Mouse (Mus musculus): ENCODE data around the gene Pnma1. TPM values are rescaled to one million over a fixed set of nuclear protein-coding genes. Genes with fewer than 3 reads are reported as not detected.
A peak's percentile ranks its signal among the peaks of the same experiment; 100 is the strongest.

Pnma1 gene
- polyA plus RNA-seq, 1 experiment from 2014 or later: 0.71 TPM

DNA sequence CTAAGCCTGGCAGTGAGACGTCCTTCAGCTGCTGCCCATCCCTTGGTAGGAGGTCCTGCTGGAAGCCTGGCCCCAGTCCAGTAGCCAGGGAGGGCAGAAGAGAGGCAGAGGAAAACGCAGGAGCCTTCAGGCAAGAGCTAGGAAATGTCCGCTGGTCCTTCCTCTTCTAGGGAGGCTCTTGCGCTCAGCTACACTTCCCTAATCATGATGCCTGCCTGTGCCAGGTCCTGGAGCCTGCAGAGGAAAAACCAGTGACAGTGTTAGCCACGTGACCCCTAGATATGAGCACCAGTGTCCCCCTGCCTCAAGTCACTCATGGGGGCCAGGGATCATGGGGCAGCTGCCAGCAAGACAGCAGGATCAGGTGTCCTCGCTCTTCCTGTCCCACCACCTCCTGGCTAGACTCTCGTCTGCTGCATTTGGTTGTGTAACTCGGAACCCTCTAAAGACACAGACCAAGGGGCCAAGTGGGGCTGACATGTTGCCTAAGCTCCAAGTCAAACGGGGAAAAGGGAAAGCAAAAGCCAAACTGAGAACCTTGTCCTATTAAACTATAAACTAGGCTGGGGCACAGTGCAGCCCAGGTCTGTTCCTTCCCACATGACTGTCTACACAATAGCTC, 26.0 kb upstream of the Pnma1 start:
- Histone ChIP-seq H3K27ac (ENCODE audit: low read length) (peak overlapping the region; percentile 100), H3K4me3 (replicated peaks; ENCODE audit: low read length) (peak overlapping the region; percentile 12), H3K4me1 (ENCODE audit: control insufficient read depth, insufficient read depth, low read length) (peaks cover 64% of the 10 kb centered on the region), H3K36me3 (ENCODE audit: control insufficient read depth, insufficient read depth, low read length) (peaks cover 20% of the 10 kb centered on the region), H3K27me3 (ENCODE audit: control insufficient read depth, insufficient read depth, low read length) (no peaks in the 10 kb centered on the region), H3K9ac (ENCODE audit: low read length) (peak overlapping the region; percentile 61), H3K9me3 (replicated peaks; ENCODE audit: control insufficient read depth, low read length) (no peaks in the 10 kb centered on the region), H3K4me2 (ENCODE audit: low read depth, low read length) (peak overlapping the region; percentile 58)
- ATAC-seq (ENCODE audit: insufficient read depth, low FRiP score): peak; percentile 5; the same call in 1 of the 2 replicates
- 53% methylated on average over 9 of the region's 9 CpGs for WGBS

DNA sequence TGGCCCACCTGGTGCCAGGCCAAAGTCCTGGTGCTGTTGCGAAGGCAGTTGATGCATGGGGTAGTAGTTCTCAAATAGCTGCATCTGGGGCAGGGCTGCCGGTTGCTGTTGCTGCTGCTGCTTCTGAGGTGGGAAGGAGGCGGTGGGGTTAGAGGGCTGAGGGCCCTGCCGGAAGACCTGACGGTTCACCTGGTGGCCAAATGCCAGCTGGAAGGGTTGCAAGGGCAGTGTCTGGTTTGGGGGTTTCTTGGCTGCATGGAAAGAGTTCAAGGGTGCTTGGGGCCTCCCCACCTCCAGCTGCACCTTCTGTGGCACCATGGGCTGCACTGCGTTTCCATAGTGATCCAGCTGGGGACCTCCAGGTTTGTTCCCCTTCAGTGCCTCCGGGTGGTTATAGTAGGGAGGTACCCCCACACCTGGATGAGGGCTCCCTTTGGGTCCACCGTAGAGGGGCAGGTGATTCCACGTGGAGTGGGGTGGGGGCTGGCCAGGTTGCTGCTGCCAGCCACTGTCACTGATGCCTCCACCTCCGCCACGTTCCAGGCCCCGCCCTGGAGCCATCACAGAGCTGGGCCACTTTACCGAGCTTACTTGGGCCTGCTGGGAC, 25.1 kb upstream of the Pnma1 start:
- WGBS: 84% methylated on average over 13 of the region's 13 CpGs
- ATAC-seq (ENCODE audit: insufficient read depth, low FRiP score): no peak
- no peak overlapping the region for H3K4me3 ChIP-seq (replicated peaks; ENCODE audit: low read length)
- no peaks in the 10 kb centered on the region for H3K27me3 ChIP-seq (ENCODE audit: control insufficient read depth, insufficient read depth, low read length)
- H3K4me2 ChIP-seq (ENCODE audit: low read depth, low read length): no peak overlapping the region
- H3K9me3 ChIP-seq (replicated peaks; ENCODE audit: control insufficient read depth, low read length): no peaks in the 10 kb centered on the region
- 0 out of 2 replicates have a peak overlapping the region, but pooled peaks have one; percentile 61 for H3K9ac ChIP-seq (ENCODE audit: low read length)
- peaks cover 55% of the 10 kb centered on the region for H3K4me1 ChIP-seq (ENCODE audit: control insufficient read depth, insufficient read depth, low read length)
- peaks cover 20% of the 10 kb centered on the region for H3K36me3 ChIP-seq (ENCODE audit: control insufficient read depth, insufficient read depth, low read length)
- peak overlapping the region; percentile 100 for H3K27ac ChIP-seq (ENCODE audit: low read length)

DNA sequence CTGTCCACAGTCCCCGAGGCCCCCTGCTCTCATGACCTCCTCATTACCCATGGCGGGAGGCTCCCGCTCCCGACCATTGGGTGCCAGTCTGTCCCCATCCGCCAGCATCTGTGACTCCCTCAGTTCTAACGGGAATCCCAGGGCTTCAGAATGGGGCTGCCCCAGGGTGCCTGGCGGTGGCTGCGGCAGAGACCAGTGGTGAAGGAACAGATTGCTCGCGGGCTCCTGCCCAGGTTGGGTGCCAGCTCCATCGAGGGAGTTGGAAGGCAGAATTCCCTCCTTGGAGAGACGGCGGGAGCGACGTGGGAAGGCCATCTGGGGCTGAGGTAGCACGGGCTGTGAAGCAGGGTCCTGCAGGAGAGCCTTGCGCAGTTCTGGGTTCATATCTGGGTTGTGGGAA, 24.6 kb upstream of the Pnma1 start:
- Histone ChIP-seq H3K4me3 (replicated peaks; ENCODE audit: low read length) (no peak overlapping the region), H3K9ac (ENCODE audit: low read length) (no peak overlapping the region), H3K4me1 (ENCODE audit: control insufficient read depth, insufficient read depth, low read length) (peaks cover 49% of the 10 kb centered on the region), H3K27me3 (ENCODE audit: control insufficient read depth, insufficient read depth, low read length) (no peaks in the 10 kb centered on the region), H3K27ac (ENCODE audit: low read length) (no peak overlapping the region), H3K36me3 (ENCODE audit: control insufficient read depth, insufficient read depth, low read length) (peaks cover 20% of the 10 kb centered on the region), H3K4me2 (ENCODE audit: low read depth, low read length) (no peak overlapping the region), H3K9me3 (replicated peaks; ENCODE audit: control insufficient read depth, low read length) (no peaks in the 10 kb centered on the region)
- no peak for ATAC-seq (ENCODE audit: insufficient read depth, low FRiP score)
- WGBS: 90% methylated on average over 17 of the region's 17 CpGs

GRCm38 (mm10) chr12:84172216-84172615, 23.9 kb upstream of the Pnma1 start:
- 90% methylated on average over 3 of the region's 3 CpGs for WGBS
- Histone ChIP-seq H3K36me3 (ENCODE audit: control insufficient read depth, insufficient read depth, low read length) (peaks cover 20% of the 10 kb centered on the region), H3K4me1 (ENCODE audit: control insufficient read depth, insufficient read depth, low read length) (peaks cover 43% of the 10 kb centered on the region), H3K4me3 (replicated peaks; ENCODE audit: low read length) (no peak overlapping the region), H3K4me2 (ENCODE audit: low read depth, low read length) (no peak overlapping the region), H3K9ac (ENCODE audit: low read length) (no peak overlapping the region), H3K27ac (ENCODE audit: low read length) (no peak overlapping the region), H3K9me3 (replicated peaks; ENCODE audit: control insufficient read depth, low read length) (no peaks in the 10 kb centered on the region), H3K27me3 (ENCODE audit: control insufficient read depth, insufficient read depth, low read length) (no peaks in the 10 kb centered on the region)
- ATAC-seq (ENCODE audit: insufficient read depth, low FRiP score): no peak

GRCm38 (mm10) chr12:84170610-84171009, 22.3 kb upstream of the Pnma1 start:
- peaks cover 20% of the 10 kb centered on the region for H3K36me3 ChIP-seq (ENCODE audit: control insufficient read depth, insufficient read depth, low read length)
- H3K4me2 ChIP-seq (ENCODE audit: low read depth, low read length): no peak overlapping the region
- no peak overlapping the region for H3K27ac ChIP-seq (ENCODE audit: low read length)
- WGBS: 87% methylated on average over 10 of the region's 10 CpGs
- no peaks in the 10 kb centered on the region for H3K9me3 ChIP-seq (replicated peaks; ENCODE audit: control insufficient read depth, low read length)
- H3K4me3 ChIP-seq (replicated peaks; ENCODE audit: low read length): no peak overlapping the region
- no peak for ATAC-seq (ENCODE audit: insufficient read depth, low FRiP score)
- H3K9ac ChIP-seq (ENCODE audit: low read length): no peak overlapping the region
- H3K4me1 ChIP-seq (ENCODE audit: control insufficient read depth, insufficient read depth, low read length): peaks cover 34% of the 10 kb centered on the region
- no peaks in the 10 kb centered on the region for H3K27me3 ChIP-seq (ENCODE audit: control insufficient read depth, insufficient read depth, low read length)

DNA sequence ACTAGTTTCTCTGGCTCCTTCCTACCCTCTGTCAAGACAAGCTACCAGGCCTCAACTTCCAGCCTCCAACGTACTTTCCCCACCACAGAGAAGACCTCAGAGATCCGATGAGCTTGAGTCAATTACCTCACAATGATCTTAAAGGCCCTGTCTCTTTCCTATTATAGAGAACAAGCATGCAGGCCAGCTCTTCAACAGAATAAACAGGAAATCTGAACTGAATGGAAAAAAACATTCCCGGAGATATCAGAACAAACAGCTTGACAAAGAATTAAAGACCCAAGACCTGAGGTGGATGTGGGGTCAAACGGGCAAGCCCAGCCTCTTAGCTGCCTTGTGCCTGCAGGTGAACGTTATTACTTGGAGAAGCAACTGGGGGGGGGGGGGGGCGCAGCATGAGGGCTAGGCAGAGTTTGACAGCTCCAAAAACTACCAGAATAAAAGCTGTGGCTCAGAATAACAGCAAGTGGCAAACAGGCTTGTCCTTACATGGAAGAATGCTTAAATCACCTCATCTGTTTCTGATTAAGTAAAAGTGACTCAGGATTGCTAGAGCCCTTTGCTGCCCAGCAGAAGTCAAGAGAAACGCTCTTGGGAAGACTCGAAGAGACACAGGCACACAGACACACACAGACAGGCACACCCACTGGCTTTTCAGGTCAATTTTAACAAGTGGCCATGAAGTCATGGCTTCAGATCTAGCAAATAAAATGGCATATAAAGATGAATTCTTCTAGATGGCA, 17.5 kb upstream of the Pnma1 start:
- H3K9me3 ChIP-seq (replicated peaks; ENCODE audit: control insufficient read depth, low read length): no peaks in the 10 kb centered on the region
- 37% methylated on average over 8 of the region's 8 CpGs for WGBS
- no peak for ATAC-seq (ENCODE audit: insufficient read depth, low FRiP score)
- H3K36me3 ChIP-seq (ENCODE audit: control insufficient read depth, insufficient read depth, low read length): no peaks in the 10 kb centered on the region; the same call in 1 of the 2 replicates
- no peak overlapping the region for H3K27ac ChIP-seq (ENCODE audit: low read length)
- H3K9ac ChIP-seq (ENCODE audit: low read length): no peak overlapping the region
- H3K27me3 ChIP-seq (ENCODE audit: control insufficient read depth, insufficient read depth, low read length): no peaks in the 10 kb centered on the region
- H3K4me2 ChIP-seq (ENCODE audit: low read depth, low read length): no peak overlapping the region
- no peak overlapping the region for H3K4me3 ChIP-seq (replicated peaks; ENCODE audit: low read length)
- peaks cover 7% of the 10 kb centered on the region; the same call in 1 of the 2 replicates for H3K4me1 ChIP-seq (ENCODE audit: control insufficient read depth, insufficient read depth, low read length)

- Histone ChIP-seq H3K9ac (ENCODE audit: low read length) (no peak overlapping the region), H3K9me3 (replicated peaks; ENCODE audit: control insufficient read depth, low read length) (no peaks in the 10 kb centered on the region), H3K36me3 (ENCODE audit: control insufficient read depth, insufficient read depth, low read length) (peaks cover 8% of the 10 kb centered on the region), H3K4me3 (replicated peaks; ENCODE audit: low read length) (no peak overlapping the region), H3K4me1 (ENCODE audit: control insufficient read depth, insufficient read depth, low read length) (peaks cover 7% of the 10 kb centered on the region; the same call in 1 of the 2 replicates), H3K27me3 (ENCODE audit: control insufficient read depth, insufficient read depth, low read length) (no peaks in the 10 kb centered on the region), H3K27ac (ENCODE audit: low read length) (no peak overlapping the region), H3K4me2 (ENCODE audit: low read depth, low read length) (no peak overlapping the region)
- ATAC-seq (ENCODE audit: insufficient read depth, low FRiP score): no peak
- 75% methylated on average over 11 of the region's 11 CpGs for WGBS
Observed at GRCm38 (mm10) chr12:84163586-84164110, 15.4 kb upstream of the Pnma1 start.

- peaks cover 7% of the 10 kb centered on the region; the same call in 1 of the 2 replicates for H3K4me1 ChIP-seq (ENCODE audit: control insufficient read depth, insufficient read depth, low read length)
- 80% methylated on average over 9 of the region's 9 CpGs for WGBS
- no peaks in the 10 kb centered on the region for H3K27me3 ChIP-seq (ENCODE audit: control insufficient read depth, insufficient read depth, low read length)
- H3K27ac ChIP-seq (ENCODE audit: low read length): no peak overlapping the region
- ATAC-seq (ENCODE audit: insufficient read depth, low FRiP score): no peak
- no peak overlapping the region for H3K4me2 ChIP-seq (ENCODE audit: low read depth, low read length)
- peaks cover 9% of the 10 kb centered on the region for H3K36me3 ChIP-seq (ENCODE audit: control insufficient read depth, insufficient read depth, low read length)
- no peak overlapping the region for H3K4me3 ChIP-seq (replicated peaks; ENCODE audit: low read length)
- H3K9ac ChIP-seq (ENCODE audit: low read length): no peak overlapping the region
- no peaks in the 10 kb centered on the region for H3K9me3 ChIP-seq (replicated peaks; ENCODE audit: control insufficient read depth, low read length)
Observed at GRCm38 (mm10) chr12:84163133-84163532, 14.8 kb upstream of the Pnma1 start.

Data from stomach, embryonic 16.5 days (tissue).